Comparison of ENCODE assay signal across 15 mouse cellular contexts in genomic region chr2:26168843-26169579, GRCm38 (mm10). TPM values are rescaled to one million over a fixed set of nuclear protein-coding genes. Genes with fewer than 3 reads are reported as not detected.
DNase-seq lines count a peak whose midpoint lies in the region; ATAC-seq and TF ChIP-seq lines count a peak whose summit lies in the region.
"Had no signal": no experiment of that assay in that cellular context is flagged by ENCODE, and none has a peak within 500 bp of the region (broad histone marks: within the 10 kb centered on the region; RNA-seq: fewer than 3 reads in every experiment).

No protein-coding gene starts in this region.

- no peak overlapping the region for H3K9ac ChIP-seq in forebrain, postnatal 0 days
- no peak overlapping the region for H3K9ac ChIP-seq in kidney, postnatal 0 days (ENCODE audit: low read depth, low read length)
- no peak overlapping the region for H3K9ac ChIP-seq in hindbrain, embryonic 11.5 days (ENCODE audit: low read depth, low read length)
- H3K9ac ChIP-seq in neural tube, embryonic 14.5 days (replicated peaks; ENCODE audit: low read depth, low read length) = no peak overlapping the region
- H3K9ac ChIP-seq: hindbrain, embryonic 15.5 days; lung, embryonic 15.5 days; stomach, embryonic 15.5 days had no signal

- H3K36me3 ChIP-seq in forebrain, embryonic 10.5 days (replicated peaks) = no peaks in the 10 kb centered on the region
- H3K36me3 ChIP-seq in forebrain, postnatal 0 days (ENCODE audit: insufficient read depth) = no peaks in the 10 kb centered on the region
- H3K36me3 ChIP-seq in kidney, postnatal 0 days (ENCODE audit: insufficient read depth, low read length) = no peaks in the 10 kb centered on the region
- H3K36me3 ChIP-seq in hindbrain, embryonic 11.5 days (ENCODE audit: control insufficient read depth, insufficient read depth, low read length) = no peaks in the 10 kb centered on the region
- H3K36me3 ChIP-seq in neural tube, embryonic 14.5 days (ENCODE audit: control insufficient read depth, insufficient read depth, low read length) = no peaks in the 10 kb centered on the region
- H3K36me3 ChIP-seq: hindbrain, embryonic 15.5 days; lung, embryonic 15.5 days; stomach, embryonic 15.5 days had no signal

- H3K27ac ChIP-seq in forebrain, embryonic 10.5 days = 0 out of 2 replicates have a peak overlapping the region, but pooled peaks have one; percentile 15
- no peak overlapping the region for H3K27ac ChIP-seq in forebrain, postnatal 0 days (ENCODE audit: low read depth, low read length)
- no peak overlapping the region for H3K27ac ChIP-seq in kidney, postnatal 0 days
- no peak overlapping the region for H3K27ac ChIP-seq in hindbrain, embryonic 11.5 days (ENCODE audit: low read depth, low read length)
- H3K27ac ChIP-seq in neural tube, embryonic 14.5 days (ENCODE audit: low read depth, low read length) = no peak overlapping the region
- H3K27ac ChIP-seq: hindbrain, embryonic 15.5 days; layer of hippocampus, adult 2 months; lung, embryonic 15.5 days; stomach, embryonic 15.5 days had no signal

- peaks cover 33% of the 10 kb centered on the region for H3K4me1 ChIP-seq in forebrain, embryonic 10.5 days
- H3K4me1 ChIP-seq in forebrain, postnatal 0 days (ENCODE audit: insufficient read depth) = no peaks in the 10 kb centered on the region
- no peaks in the 10 kb centered on the region for H3K4me1 ChIP-seq in kidney, postnatal 0 days (replicated peaks; ENCODE audit: insufficient read depth, low read length)
- H3K4me1 ChIP-seq in hindbrain, embryonic 11.5 days (replicated peaks; ENCODE audit: control insufficient read depth, insufficient read depth, low read length) = no peaks in the 10 kb centered on the region; the same call in 1 of the 2 replicates
- H3K4me1 ChIP-seq in neural tube, embryonic 14.5 days (ENCODE audit: control insufficient read depth, insufficient read depth, low read length) = no peaks in the 10 kb centered on the region
- H3K4me1 ChIP-seq: lung, embryonic 15.5 days; stomach, embryonic 15.5 days had no signal

- H3K4me2 ChIP-seq in forebrain, postnatal 0 days (ENCODE audit: low read depth) = no peak overlapping the region
- H3K4me2 ChIP-seq in kidney, postnatal 0 days (ENCODE audit: low read length) = no peak overlapping the region
- H3K4me2 ChIP-seq in hindbrain, embryonic 11.5 days (replicated peaks; ENCODE audit: low read depth, low read length) = no peak overlapping the region
- no peak overlapping the region for H3K4me2 ChIP-seq in neural tube, embryonic 14.5 days (ENCODE audit: low read depth, low read length)
- H3K4me2 ChIP-seq: hindbrain, embryonic 15.5 days; lung, embryonic 15.5 days; stomach, embryonic 15.5 days had no signal

- H3K9me3 ChIP-seq in forebrain, embryonic 10.5 days = no peaks in the 10 kb centered on the region
- H3K9me3 ChIP-seq in forebrain, postnatal 0 days (ENCODE audit: low read length) = no peaks in the 10 kb centered on the region
- H3K9me3 ChIP-seq in kidney, postnatal 0 days (replicated peaks; ENCODE audit: low read length) = no peaks in the 10 kb centered on the region
- no peaks in the 10 kb centered on the region for H3K9me3 ChIP-seq in hindbrain, embryonic 11.5 days (ENCODE audit: control insufficient read depth, low read length)
- H3K9me3 ChIP-seq in neural tube, embryonic 14.5 days (ENCODE audit: control insufficient read depth, low read length) = no peaks in the 10 kb centered on the region
- H3K9me3 ChIP-seq: hindbrain, embryonic 15.5 days; lung, embryonic 15.5 days; stomach, embryonic 15.5 days had no signal

- no peak for DNase-seq in forebrain, embryonic 10.5 days (ENCODE audit: extremely low spot score, low spot score)
- DNase-seq in forebrain, postnatal 0 days = no peak
- DNase-seq in kidney, postnatal 0 days (ENCODE audit: low spot score) = peak; percentile 76
- DNase-seq in kidney, postnatal 36 days = no peak
- peak; percentile 51 for DNase-seq in hindbrain, embryonic 11.5 days (ENCODE audit: low spot score)
- DNase-seq in adrenal gland, postnatal 4 days (ENCODE audit: low spot score in 2 of 2) = no peak
- DNase-seq in testis, postnatal 14 days (ENCODE audit: low spot score) = no peak
- DNase-seq: cerebellum, adult 9-11 months; gastrocnemius, postnatal 25 days; right cerebral cortex, adult 18-20 months had no signal

- TF ChIP-seq CTCF in forebrain, postnatal 0 days (IDR thresholded peaks at IDR 0.05; ENCODE audit: low read depth) = no peak
- no peak for TF ChIP-seq CTCF in kidney, postnatal 0 days (IDR thresholded peaks at IDR 0.05; ENCODE audit: low read depth)

- no peak overlapping the region for H3K4me3 ChIP-seq in forebrain, embryonic 10.5 days
- H3K4me3 ChIP-seq in forebrain, postnatal 0 days (ENCODE audit: low read depth, low read length) = no peak overlapping the region
- no peak overlapping the region for H3K4me3 ChIP-seq in kidney, postnatal 0 days (replicated peaks; ENCODE audit: low read depth, low read length)
- no peak overlapping the region for H3K4me3 ChIP-seq in hindbrain, embryonic 11.5 days (ENCODE audit: low read depth, low read length)
- H3K4me3 ChIP-seq in neural tube, embryonic 14.5 days (ENCODE audit: low read depth, low read length) = no peak overlapping the region
- H3K4me3 ChIP-seq: hindbrain, embryonic 15.5 days; layer of hippocampus, adult 2 months; lung, embryonic 15.5 days; stomach, embryonic 15.5 days had no signal

- peaks cover 11% of the 10 kb centered on the region for H3K27me3 ChIP-seq in forebrain, embryonic 10.5 days (ENCODE audit: poor library complexity, severe bottlenecking)
- H3K27me3 ChIP-seq in forebrain, postnatal 0 days (ENCODE audit: insufficient read depth, low read length) = no peaks in the 10 kb centered on the region
- no peaks in the 10 kb centered on the region for H3K27me3 ChIP-seq in kidney, postnatal 0 days (ENCODE audit: insufficient read depth, low read length)
- H3K27me3 ChIP-seq in hindbrain, embryonic 11.5 days (ENCODE audit: control insufficient read depth, insufficient read depth, low read length) = no peaks in the 10 kb centered on the region; the same call in 1 of the 2 replicates
- no peaks in the 10 kb centered on the region for H3K27me3 ChIP-seq in neural tube, embryonic 14.5 days (ENCODE audit: control insufficient read depth, insufficient read depth, low read length)
- H3K27me3 ChIP-seq: hindbrain, embryonic 15.5 days; lung, embryonic 15.5 days; stomach, embryonic 15.5 days had no signal

- WGBS in forebrain, embryonic 10.5 days = 43% methylated on average over 11 of the region's 11 CpGs
- WGBS in forebrain, postnatal 0 days = 37% methylated on average over 11 of the region's 11 CpGs
- WGBS in kidney, postnatal 0 days = 16% methylated on average over 11 of the region's 11 CpGs
- 17% methylated on average over 11 of the region's 11 CpGs for WGBS in hindbrain, embryonic 11.5 days
- WGBS in neural tube, embryonic 14.5 days = 20% methylated on average over 11 of the region's 11 CpGs

- ATAC-seq in forebrain, postnatal 0 days = no peak
- peak; percentile 49; the same call in 1 of the 2 replicates for ATAC-seq in kidney, postnatal 0 days (replicated peaks; ENCODE audit: low FRiP score, low read depth)
- peak; percentile 79 for ATAC-seq in hindbrain, embryonic 11.5 days (ENCODE audit: low FRiP score)
- peak; percentile 44; the same call in 1 of the 2 replicates for ATAC-seq in neural tube, embryonic 14.5 days (ENCODE audit: low read depth)

RNA-seq across cellular contexts. Expression of gene Lhx3, which starts 39.1 kb away (rescaled TPM):
- polyA plus RNA-seq in forebrain, embryonic 10.5 days (2016; fragmentation: Nextera tagmentation; extraction: Ambion mirVana) = 0.22 and 0.29 TPM in 2 replicates
- 0.08 TPM in 1 of 2 replicates, not detected in the other for total RNA-seq in forebrain, postnatal 0 days (2014; rRNA removed)
- polyA plus RNA-seq in forebrain, postnatal 0 days (2015; fragmentation: Nextera tagmentation; extraction: Ambion mirVana) = 0.06 TPM in 1 of 2 replicates, not detected in the other
- polyA plus RNA-seq in kidney, postnatal 0 days (2015; fragmentation: Nextera tagmentation; extraction: Ambion mirVana) = not detected in 2 replicates
- 6.1 and 7.4 TPM in 2 replicates for polyA plus RNA-seq in hindbrain, embryonic 11.5 days (2014; fragmentation: Nextera tagmentation; extraction: Ambion mirVana)
- 9.1 and 10.1 TPM in 2 replicates for polyA plus RNA-seq in neural tube, embryonic 14.5 days (2014; fragmentation: Nextera tagmentation; extraction: Ambion mirVana)
- total RNA-seq in adrenal gland, postnatal 4 days (2021) = 1 to 10 TPM in 1 of 2 experiments, under 1 TPM in 1; 0.71 to 1.0 TPM
- total RNA-seq: gastrocnemius, postnatal 25 days; layer of hippocampus, adult 2 months had no signal
- polyA plus RNA-seq: lung, embryonic 15.5 days; stomach, embryonic 15.5 days had no signal

RNA-seq across cellular contexts. Expression of gene Nacc2, which starts 46.0 kb away (rescaled TPM):
- polyA plus RNA-seq in forebrain, embryonic 10.5 days (2016; fragmentation: Nextera tagmentation; extraction: Ambion mirVana) = 4.9 and 5.8 TPM in 2 replicates
- 18.5 and 18.9 TPM in 2 replicates for total RNA-seq in forebrain, postnatal 0 days (2014; rRNA removed)
- 12.3 and 18.3 TPM in 2 replicates for polyA plus RNA-seq in forebrain, postnatal 0 days (2015; fragmentation: Nextera tagmentation; extraction: Ambion mirVana)
- polyA plus RNA-seq in kidney, postnatal 0 days (2015; fragmentation: Nextera tagmentation; extraction: Ambion mirVana) = 11.3 and 12.2 TPM in 2 replicates
- polyA plus RNA-seq in hindbrain, embryonic 11.5 days (2014; fragmentation: Nextera tagmentation; extraction: Ambion mirVana) = 5.7 and 7.2 TPM in 2 replicates
- 14.5 and 18.3 TPM in 2 replicates for polyA plus RNA-seq in neural tube, embryonic 14.5 days (2014; fragmentation: Nextera tagmentation; extraction: Ambion mirVana)
- 10 to 100 TPM; 24.8 to 27.0 TPM for total RNA-seq in adrenal gland, postnatal 4 days (2021)

Comparison
In these comparisons a context has a peak if more than half of its experiments do, and no peak if none do; other contexts are left out.
1. DNase-seq: peak in kidney, postnatal 0 days (single experiment) and hindbrain, embryonic 11.5 days (single experiment); none in forebrain, embryonic 10.5 days (single experiment), forebrain, postnatal 0 days (single experiment), kidney, postnatal 36 days (0 of 2), adrenal gland, postnatal 4 days (0 of 2) and testis, postnatal 14 days (single experiment).